Mouse (Mus musculus): ENCODE measurements around the gene D430019H16Rik. TPM values are rescaled to one million over a fixed set of nuclear protein-coding genes. Genes with fewer than 3 reads are reported as not detected.

The D430019H16Rik gene
- polyA plus RNA-seq, 1 experiment from 2014 or later, result 0.51 TPM

- Histone ChIP-seq H3K9ac (ENCODE audit: low read depth, low read length) (no peak overlapping the region), H3K4me1 (replicated peaks; ENCODE audit: control insufficient read depth, insufficient read depth, low read length) (no peaks in the 10 kb centered on the region), H3K36me3 (ENCODE audit: control insufficient read depth, insufficient read depth) (no peaks in the 10 kb centered on the region), H3K9me3 (ENCODE audit: control insufficient read depth) (no peaks in the 10 kb centered on the region), H3K4me3 (ENCODE audit: low read depth, low read length) (no peak overlapping the region), H3K4me2 (replicated peaks; ENCODE audit: low read depth) (no peak overlapping the region), H3K27ac (ENCODE audit: low read depth, low read length) (no peak overlapping the region), H3K27me3 (replicated peaks; ENCODE audit: control insufficient read depth, insufficient read depth, low read length) (no peaks in the 10 kb centered on the region)
- no peak for ATAC-seq
- peak; percentile 90 for TF ChIP-seq CTCF (IDR thresholded peaks at IDR 0.05; ENCODE audit: low read depth)
- WGBS, result 51% methylated on average over 9 of the region's 9 CpGs
Measured at GRCm38 (mm10) chr12:105476453-105476852, 22.8 kb downstream of the D430019H16Rik start.

- no peak for ATAC-seq
- no peaks in the 10 kb centered on the region for H3K4me1 ChIP-seq (replicated peaks; ENCODE audit: control insufficient read depth, insufficient read depth, low read length)
Measured at GRCm38 (mm10) chr12:105476993-105477392, 23.3 kb downstream of the D430019H16Rik start.

GRCm38 (mm10) chr12:105483503-105483902, 29.8 kb downstream of the D430019H16Rik start:
- no peak overlapping the region for H3K4me2 ChIP-seq (replicated peaks; ENCODE audit: low read depth)
- H3K9me3 ChIP-seq (ENCODE audit: control insufficient read depth), result no peaks in the 10 kb centered on the region
- no peak overlapping the region for H3K9ac ChIP-seq (ENCODE audit: low read depth, low read length)
- H3K4me3 ChIP-seq (ENCODE audit: low read depth, low read length), result no peak overlapping the region
- TF ChIP-seq CTCF (IDR thresholded peaks at IDR 0.05; ENCODE audit: low read depth), result peak; percentile 78
- ATAC-seq, result no peak
- H3K4me1 ChIP-seq (replicated peaks; ENCODE audit: control insufficient read depth, insufficient read depth, low read length), result no peaks in the 10 kb centered on the region
- H3K36me3 ChIP-seq (ENCODE audit: control insufficient read depth, insufficient read depth), result no peaks in the 10 kb centered on the region
- no peak overlapping the region for H3K27ac ChIP-seq (ENCODE audit: low read depth, low read length)
- 50% methylated on average over 3 of the region's 3 CpGs for WGBS
- no peaks in the 10 kb centered on the region for H3K27me3 ChIP-seq (replicated peaks; ENCODE audit: control insufficient read depth, insufficient read depth, low read length)

More at GRCm38 (mm10) chr12:105476993-105477392, 23.3 kb downstream of the D430019H16Rik start:
- Histone ChIP-seq H3K27me3 (replicated peaks; ENCODE audit: control insufficient read depth, insufficient read depth, low read length) (no peaks in the 10 kb centered on the region), H3K4me2 (replicated peaks; ENCODE audit: low read depth) (no peak overlapping the region), H3K9ac (ENCODE audit: low read depth, low read length) (no peak overlapping the region), H3K36me3 (ENCODE audit: control insufficient read depth, insufficient read depth) (no peaks in the 10 kb centered on the region), H3K4me3 (ENCODE audit: low read depth, low read length) (no peak overlapping the region), H3K9me3 (ENCODE audit: control insufficient read depth) (no peaks in the 10 kb centered on the region), H3K27ac (ENCODE audit: low read depth, low read length) (no peak overlapping the region)
- WGBS, result 63% methylated on average over 9 of the region's 9 CpGs
- no peak for TF ChIP-seq CTCF (IDR thresholded peaks at IDR 0.05; ENCODE audit: low read depth)

GRCm38 (mm10) chr12:105490227-105490626, 36.6 kb downstream of the D430019H16Rik start:
- H3K9me3 ChIP-seq (ENCODE audit: control insufficient read depth), result no peaks in the 10 kb centered on the region
- no peak overlapping the region for H3K9ac ChIP-seq (ENCODE audit: low read depth, low read length)
- H3K4me3 ChIP-seq (ENCODE audit: low read depth, low read length), result no peak overlapping the region
- ATAC-seq, result no peak
- WGBS, result 88% methylated on average over 3 of the region's 3 CpGs
- no peak overlapping the region for H3K4me2 ChIP-seq (replicated peaks; ENCODE audit: low read depth)
- TF ChIP-seq CTCF (IDR thresholded peaks at IDR 0.05; ENCODE audit: low read depth), result no peak
- no peaks in the 10 kb centered on the region for H3K36me3 ChIP-seq (ENCODE audit: control insufficient read depth, insufficient read depth)
- no peaks in the 10 kb centered on the region for H3K4me1 ChIP-seq (replicated peaks; ENCODE audit: control insufficient read depth, insufficient read depth, low read length)
- no peaks in the 10 kb centered on the region for H3K27me3 ChIP-seq (replicated peaks; ENCODE audit: control insufficient read depth, insufficient read depth, low read length)
- no peak overlapping the region for H3K27ac ChIP-seq (ENCODE audit: low read depth, low read length)

GRCm38 (mm10) chr12:105490794-105491193, 37.1 kb downstream of the D430019H16Rik start:
- Histone ChIP-seq H3K9ac (ENCODE audit: low read depth, low read length) (no peak overlapping the region), H3K9me3 (ENCODE audit: control insufficient read depth) (no peaks in the 10 kb centered on the region), H3K4me2 (replicated peaks; ENCODE audit: low read depth) (no peak overlapping the region), H3K27me3 (replicated peaks; ENCODE audit: control insufficient read depth, insufficient read depth, low read length) (no peaks in the 10 kb centered on the region), H3K36me3 (ENCODE audit: control insufficient read depth, insufficient read depth) (no peaks in the 10 kb centered on the region), H3K27ac (ENCODE audit: low read depth, low read length) (no peak overlapping the region), H3K4me3 (ENCODE audit: low read depth, low read length) (no peak overlapping the region), H3K4me1 (replicated peaks; ENCODE audit: control insufficient read depth, insufficient read depth, low read length) (no peaks in the 10 kb centered on the region)
- ATAC-seq, result no peak
- 81% methylated on average over 6 of the region's 6 CpGs for WGBS
- TF ChIP-seq CTCF (IDR thresholded peaks at IDR 0.05; ENCODE audit: low read depth), result no peak

GRCm38 (mm10) chr12:105494796-105495195, 41.1 kb downstream of the D430019H16Rik start:
- Histone ChIP-seq H3K4me2 (replicated peaks; ENCODE audit: low read depth) (no peak overlapping the region), H3K36me3 (ENCODE audit: control insufficient read depth, insufficient read depth) (no peaks in the 10 kb centered on the region), H3K4me3 (ENCODE audit: low read depth, low read length) (no peak overlapping the region), H3K27me3 (replicated peaks; ENCODE audit: control insufficient read depth, insufficient read depth, low read length) (no peaks in the 10 kb centered on the region), H3K9ac (ENCODE audit: low read depth, low read length) (no peak overlapping the region), H3K4me1 (replicated peaks; ENCODE audit: control insufficient read depth, insufficient read depth, low read length) (no peaks in the 10 kb centered on the region), H3K9me3 (ENCODE audit: control insufficient read depth) (no peaks in the 10 kb centered on the region), H3K27ac (ENCODE audit: low read depth, low read length) (no peak overlapping the region)
- TF ChIP-seq CTCF (IDR thresholded peaks at IDR 0.05; ENCODE audit: low read depth), result no peak
- WGBS, result 64% methylated on average over 5 of the region's 5 CpGs
- no peak for ATAC-seq

GRCm38 (mm10) chr12:105497894-105498293, 44.2 kb downstream of the D430019H16Rik start:
- Histone ChIP-seq H3K9me3 (ENCODE audit: control insufficient read depth) (no peaks in the 10 kb centered on the region), H3K27me3 (replicated peaks; ENCODE audit: control insufficient read depth, insufficient read depth, low read length) (no peaks in the 10 kb centered on the region), H3K4me2 (replicated peaks; ENCODE audit: low read depth) (no peak overlapping the region), H3K36me3 (ENCODE audit: control insufficient read depth, insufficient read depth) (no peaks in the 10 kb centered on the region), H3K27ac (ENCODE audit: low read depth, low read length) (no peak overlapping the region), H3K4me1 (replicated peaks; ENCODE audit: control insufficient read depth, insufficient read depth, low read length) (no peaks in the 10 kb centered on the region), H3K4me3 (ENCODE audit: low read depth, low read length) (no peak overlapping the region), H3K9ac (ENCODE audit: low read depth, low read length) (no peak overlapping the region)
- TF ChIP-seq CTCF (IDR thresholded peaks at IDR 0.05; ENCODE audit: low read depth), result peak; percentile 93
- WGBS, result 14% methylated on average over 6 of the region's 6 CpGs
- ATAC-seq, result peak; percentile 29; the same call in 1 of the 2 replicates
